Comparison of ENCODE assay signal across 9 mouse cellular contexts in the genomic region with DNA sequence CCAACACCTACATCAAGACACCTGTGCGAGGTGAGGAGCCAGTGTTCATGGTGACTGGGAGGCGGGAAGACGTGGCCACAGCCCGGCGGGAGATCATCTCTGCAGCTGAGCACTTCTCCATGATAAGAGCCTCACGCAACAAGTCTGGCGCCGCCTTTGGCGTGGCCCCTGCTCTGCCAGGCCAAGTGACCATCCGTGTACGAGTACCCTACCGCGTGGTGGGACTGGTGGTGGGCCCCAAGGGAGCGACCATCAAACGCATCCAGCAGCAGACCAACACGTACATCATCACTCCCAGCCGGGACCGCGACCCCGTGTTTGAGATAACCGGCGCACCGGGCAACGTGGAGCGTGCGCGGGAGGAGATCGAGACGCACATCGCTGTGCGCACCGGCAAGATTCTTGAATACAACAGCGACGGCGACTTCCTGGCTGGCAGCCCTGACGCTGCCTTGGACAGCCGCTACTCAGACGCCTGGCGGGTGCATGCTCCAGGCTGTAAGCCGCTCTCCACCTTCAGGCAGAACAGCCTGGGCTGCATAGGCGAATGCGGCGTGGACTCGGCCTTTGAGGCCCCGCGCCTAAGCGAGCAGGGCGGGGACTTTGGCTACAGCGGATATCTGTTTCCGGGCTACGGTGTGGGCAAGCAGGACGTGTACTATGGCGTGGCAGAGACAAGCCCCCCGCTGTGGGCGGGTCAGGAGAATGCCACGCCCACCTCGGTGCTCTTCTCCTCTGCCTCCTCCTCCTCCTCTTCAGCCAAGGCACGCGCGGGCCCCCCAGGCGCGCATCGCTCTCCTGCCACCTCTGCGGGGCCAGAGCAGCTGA. TPM values are rescaled to one million over a fixed set of nuclear protein-coding genes. Genes with fewer than 3 reads are reported as not detected.
A peak's percentile ranks its signal among the peaks of the same experiment; 100 is the strongest.
DNase-seq lines count a peak whose midpoint lies in the region; ATAC-seq lines count a peak whose summit lies in the region.
"Had no signal": no experiment of that assay in that cellular context is flagged by ENCODE, and none has a peak within 500 bp of the region (broad histone marks: within the 10 kb centered on the region; RNA-seq: fewer than 3 reads in every experiment).

No protein-coding gene starts in this region.

- H3K9ac ChIP-seq in embryonic facial prominence, embryonic 15.5 days: peak overlapping the region; percentile 26; the same call in 1 of the 2 replicates
- peak overlapping the region; percentile 97 for H3K9ac ChIP-seq in limb, embryonic 12.5 days (replicated peaks)
- H3K9ac ChIP-seq in midbrain, embryonic 11.5 days (ENCODE audit: low read length): peak overlapping the region; percentile 100
- peak overlapping the region; percentile 66 for H3K9ac ChIP-seq in stomach, embryonic 16.5 days (ENCODE audit: low read length)

- H3K27me3 ChIP-seq in embryonic facial prominence, embryonic 15.5 days: no peaks in the 10 kb centered on the region
- H3K27me3 ChIP-seq in heart, embryonic 10.5 days (ENCODE audit: insufficient read depth, poor library complexity, severe bottlenecking): no peaks in the 10 kb centered on the region
- H3K27me3 ChIP-seq in limb, embryonic 12.5 days: no peaks in the 10 kb centered on the region
- no peaks in the 10 kb centered on the region for H3K27me3 ChIP-seq in midbrain, embryonic 11.5 days (ENCODE audit: control insufficient read depth, insufficient read depth, low read length)
- H3K27me3 ChIP-seq in stomach, embryonic 16.5 days (ENCODE audit: control insufficient read depth, insufficient read depth, low read length): no peaks in the 10 kb centered on the region

- H3K27ac ChIP-seq in embryonic facial prominence, embryonic 15.5 days (replicated peaks): peak overlapping the region; percentile 55
- H3K27ac ChIP-seq in heart, embryonic 10.5 days: peak overlapping the region; percentile 85
- H3K27ac ChIP-seq in limb, embryonic 12.5 days: peak overlapping the region; percentile 77
- H3K27ac ChIP-seq in midbrain, embryonic 11.5 days (ENCODE audit: low read depth, low read length): peak overlapping the region; percentile 51
- H3K27ac ChIP-seq in stomach, embryonic 16.5 days (ENCODE audit: low read length): peak overlapping the region; percentile 57; the same call in 1 of the 2 replicates

- 5% methylated on average over 63 of the region's 64 CpGs for WGBS in embryonic facial prominence, embryonic 15.5 days
- 5% methylated on average over 62 of the region's 64 CpGs for WGBS in heart, embryonic 10.5 days
- WGBS in limb, embryonic 12.5 days: 10% methylated on average over 64 of the region's 64 CpGs
- 5% methylated on average over 64 of the region's 64 CpGs for WGBS in midbrain, embryonic 11.5 days
- WGBS in stomach, embryonic 16.5 days: 7% methylated on average over 64 of the region's 64 CpGs

- H3K36me3 ChIP-seq in embryonic facial prominence, embryonic 15.5 days: peaks cover 42% of the 10 kb centered on the region
- peaks cover 52% of the 10 kb centered on the region for H3K36me3 ChIP-seq in heart, embryonic 10.5 days
- peaks cover 68% of the 10 kb centered on the region for H3K36me3 ChIP-seq in limb, embryonic 12.5 days
- H3K36me3 ChIP-seq in midbrain, embryonic 11.5 days (ENCODE audit: control insufficient read depth, insufficient read depth, low read length): peaks cover 20% of the 10 kb centered on the region
- peaks cover 12% of the 10 kb centered on the region for H3K36me3 ChIP-seq in stomach, embryonic 16.5 days (ENCODE audit: control insufficient read depth, insufficient read depth, low read length)

- peak overlapping the region; percentile 73 for H3K4me2 ChIP-seq in embryonic facial prominence, embryonic 15.5 days (replicated peaks)
- H3K4me2 ChIP-seq in limb, embryonic 12.5 days: peak overlapping the region; percentile 94
- H3K4me2 ChIP-seq in midbrain, embryonic 11.5 days: peak overlapping the region; percentile 96
- H3K4me2 ChIP-seq in stomach, embryonic 16.5 days (ENCODE audit: low read depth, low read length): peak overlapping the region; percentile 79

- H3K9me3 ChIP-seq in embryonic facial prominence, embryonic 15.5 days (replicated peaks): no peaks in the 10 kb centered on the region
- H3K9me3 ChIP-seq in heart, embryonic 10.5 days: no peaks in the 10 kb centered on the region
- no peaks in the 10 kb centered on the region for H3K9me3 ChIP-seq in limb, embryonic 12.5 days
- no peaks in the 10 kb centered on the region for H3K9me3 ChIP-seq in midbrain, embryonic 11.5 days (ENCODE audit: control insufficient read depth, low read length)
- H3K9me3 ChIP-seq in stomach, embryonic 16.5 days (replicated peaks; ENCODE audit: control insufficient read depth, low read length): no peaks in the 10 kb centered on the region

- peak; percentile 26 for DNase-seq in thymus, postnatal 14 days
- no peak for DNase-seq in thymus, adult 18-20 months
- DNase-seq in heart, embryonic 10.5 days (ENCODE audit: low spot score): peak; percentile 95
- DNase-seq in kidney, adult 9 months: peak; percentile 86
- DNase-seq in midbrain, embryonic 11.5 days (ENCODE audit: low spot score, missing footprints): peak; percentile 96

- peak overlapping the region; percentile 86 for H3K4me3 ChIP-seq in embryonic facial prominence, embryonic 15.5 days (replicated peaks)
- peak overlapping the region; percentile 83 for H3K4me3 ChIP-seq in heart, embryonic 10.5 days
- H3K4me3 ChIP-seq in limb, embryonic 12.5 days (replicated peaks): peak overlapping the region; percentile 75
- H3K4me3 ChIP-seq in midbrain, embryonic 11.5 days (ENCODE audit: low read depth, low read length): peak overlapping the region; percentile 96
- H3K4me3 ChIP-seq in stomach, embryonic 16.5 days (replicated peaks; ENCODE audit: low read length): peak overlapping the region; percentile 41
- H3K4me3 ChIP-seq: myocyte had no signal

- H3K4me1 ChIP-seq in embryonic facial prominence, embryonic 15.5 days: peaks cover 72% of the 10 kb centered on the region
- peaks cover 74% of the 10 kb centered on the region for H3K4me1 ChIP-seq in heart, embryonic 10.5 days
- peaks cover 55% of the 10 kb centered on the region for H3K4me1 ChIP-seq in limb, embryonic 12.5 days (replicated peaks)
- H3K4me1 ChIP-seq in midbrain, embryonic 11.5 days (ENCODE audit: control insufficient read depth, insufficient read depth, low read length): peaks cover 66% of the 10 kb centered on the region
- peaks cover 50% of the 10 kb centered on the region for H3K4me1 ChIP-seq in stomach, embryonic 16.5 days (ENCODE audit: control insufficient read depth, insufficient read depth, low read length)

- 0 out of 2 replicates have a peak, but pooled peaks have one; percentile 1 for ATAC-seq in embryonic facial prominence, embryonic 15.5 days (ENCODE audit: insufficient number of reproducible peaks, low FRiP score, low TSS enrichment, low read depth)
- no peak for ATAC-seq in limb, embryonic 12.5 days (ENCODE audit: insufficient number of reproducible peaks, insufficient read depth, low FRiP score, low TSS enrichment, low read depth)
- peak; percentile 4 for ATAC-seq in midbrain, embryonic 11.5 days (ENCODE audit: low FRiP score)
- peak; percentile 37 for ATAC-seq in stomach, embryonic 16.5 days (ENCODE audit: insufficient read depth, low FRiP score)

RNA-seq across cellular contexts. Expression of a gene that starts 4.1 kb away (rescaled TPM):
- 22.5 and 22.8 TPM in 2 replicates for polyA plus RNA-seq in embryonic facial prominence, embryonic 15.5 days (2015; fragmentation: Nextera tagmentation; extraction: Ambion mirVana)
- 11.6 and 22.8 TPM in 2 replicates for polyA plus RNA-seq in heart, embryonic 10.5 days (2016; fragmentation: Nextera tagmentation; extraction: Ambion mirVana)
- 37.4 and 38.0 TPM in 2 replicates for polyA plus RNA-seq in limb, embryonic 12.5 days (2016; fragmentation: Nextera tagmentation; extraction: Ambion mirVana)
- polyA plus RNA-seq in midbrain, embryonic 11.5 days (2014; fragmentation: Nextera tagmentation; extraction: Ambion mirVana): 44.5 and 45.1 TPM in 2 replicates
- polyA plus RNA-seq in stomach, embryonic 16.5 days (2015; fragmentation: Nextera tagmentation; extraction: Ambion mirVana): 9.9 and 11.4 TPM in 2 replicates

RNA-seq across cellular contexts. Expression of a gene that starts 11.8 kb away (rescaled TPM):
- 96.3 and 107 TPM in 2 replicates for polyA plus RNA-seq in embryonic facial prominence, embryonic 15.5 days (2015; fragmentation: Nextera tagmentation; extraction: Ambion mirVana)
- 1.1 and 1.6 TPM in 2 replicates for polyA plus RNA-seq in heart, embryonic 10.5 days (2016; fragmentation: Nextera tagmentation; extraction: Ambion mirVana)
- polyA plus RNA-seq in limb, embryonic 12.5 days (2016; fragmentation: Nextera tagmentation; extraction: Ambion mirVana): 2.6 and 3.5 TPM in 2 replicates
- 0.25 and 0.86 TPM in 2 replicates for polyA plus RNA-seq in midbrain, embryonic 11.5 days (2014; fragmentation: Nextera tagmentation; extraction: Ambion mirVana)
- 144 and 197 TPM in 2 replicates for polyA plus RNA-seq in stomach, embryonic 16.5 days (2015; fragmentation: Nextera tagmentation; extraction: Ambion mirVana)

RNA-seq across cellular contexts. Expression of a gene that starts 16.6 kb away (rescaled TPM):
- polyA plus RNA-seq in embryonic facial prominence, embryonic 15.5 days (2015; fragmentation: Nextera tagmentation; extraction: Ambion mirVana): 183 and 199 TPM in 2 replicates
- polyA plus RNA-seq in heart, embryonic 10.5 days (2016; fragmentation: Nextera tagmentation; extraction: Ambion mirVana): 154 and 190 TPM in 2 replicates
- 134 and 139 TPM in 2 replicates for polyA plus RNA-seq in limb, embryonic 12.5 days (2016; fragmentation: Nextera tagmentation; extraction: Ambion mirVana)
- 87.2 and 103 TPM in 2 replicates for polyA plus RNA-seq in midbrain, embryonic 11.5 days (2014; fragmentation: Nextera tagmentation; extraction: Ambion mirVana)
- polyA plus RNA-seq in stomach, embryonic 16.5 days (2015; fragmentation: Nextera tagmentation; extraction: Ambion mirVana): 188 and 190 TPM in 2 replicates

RNA-seq across cellular contexts. Expression of a gene that starts 17.2 kb away (rescaled TPM):
- polyA plus RNA-seq in embryonic facial prominence, embryonic 15.5 days (2015; fragmentation: Nextera tagmentation; extraction: Ambion mirVana): 44.4 and 47.6 TPM in 2 replicates
- polyA plus RNA-seq in heart, embryonic 10.5 days (2016; fragmentation: Nextera tagmentation; extraction: Ambion mirVana): 49.5 and 62.2 TPM in 2 replicates
- polyA plus RNA-seq in limb, embryonic 12.5 days (2016; fragmentation: Nextera tagmentation; extraction: Ambion mirVana): 62.6 and 67.0 TPM in 2 replicates
- polyA plus RNA-seq in midbrain, embryonic 11.5 days (2014; fragmentation: Nextera tagmentation; extraction: Ambion mirVana): 72.4 and 73.0 TPM in 2 replicates
- polyA plus RNA-seq in stomach, embryonic 16.5 days (2015; fragmentation: Nextera tagmentation; extraction: Ambion mirVana): 33.3 and 34.0 TPM in 2 replicates

RNA-seq across cellular contexts. Expression of a gene that starts 26.6 kb away (rescaled TPM):
- polyA plus RNA-seq in embryonic facial prominence, embryonic 15.5 days (2015; fragmentation: Nextera tagmentation; extraction: Ambion mirVana): 625 and 678 TPM in 2 replicates
- 57.7 and 80.7 TPM in 2 replicates for polyA plus RNA-seq in heart, embryonic 10.5 days (2016; fragmentation: Nextera tagmentation; extraction: Ambion mirVana)
- 51.8 and 56.4 TPM in 2 replicates for polyA plus RNA-seq in limb, embryonic 12.5 days (2016; fragmentation: Nextera tagmentation; extraction: Ambion mirVana)
- 17.9 and 21.2 TPM in 2 replicates for polyA plus RNA-seq in midbrain, embryonic 11.5 days (2014; fragmentation: Nextera tagmentation; extraction: Ambion mirVana)
- 266 and 298 TPM in 2 replicates for polyA plus RNA-seq in stomach, embryonic 16.5 days (2015; fragmentation: Nextera tagmentation; extraction: Ambion mirVana)

Comparison
In these comparisons a context has a peak if more than half of its experiments do, and no peak if none do; other contexts are left out.
1. DNase-seq: peak in thymus, postnatal 14 days (single experiment), heart, embryonic 10.5 days (single experiment), kidney, adult 9 months (single experiment) and midbrain, embryonic 11.5 days (single experiment); none in thymus, adult 18-20 months (0 of 2).
2. H3K4me3 ChIP-seq: peak in every context shown above with its lines; median percentile 96 in midbrain, embryonic 11.5 days; 86 in embryonic facial prominence, embryonic 15.5 days; 83 in heart, embryonic 10.5 days; 75 in limb, embryonic 12.5 days; 41 in stomach, embryonic 16.5 days.
3. H3K9ac ChIP-seq: peak in every context shown above with its lines; median percentile 100 in midbrain, embryonic 11.5 days; 97 in limb, embryonic 12.5 days; 66 in stomach, embryonic 16.5 days; 26 in embryonic facial prominence, embryonic 15.5 days.
4. RNA of a gene that starts 11.8 kb away (polyA plus RNA-seq): 144 to 197 TPM in stomach, embryonic 16.5 days and 96.3 to 107 TPM in embryonic facial prominence, embryonic 15.5 days; 2.6 to 3.5 TPM in limb, embryonic 12.5 days, 1.1 to 1.6 TPM in heart, embryonic 10.5 days and 0.25 to 0.86 TPM in midbrain, embryonic 11.5 days; every median in the first group is over 10 times any median in the second.
5. Peak in every context shown above with its lines, with median percentiles within 50 percentile points of each other: H3K27ac ChIP-seq and H3K4me2 ChIP-seq.